Mouse (Mus musculus) limb, embryonic 13.5 days (tissue): ENCODE results near the gene Myh10. TPM values are rescaled to one million over a fixed set of nuclear protein-coding genes. Genes with fewer than 3 reads are reported as not detected.
A peak's percentile ranks its signal among the peaks of the same experiment; 100 is the strongest.
"Not testable (repeated sequence)": the region's sequence is repeated elsewhere in the genome, so short reads cannot be mapped to it uniquely, and the experiment has no call there.

Source experiments
- ATAC-seq: fragments of 200-750 bp; cut with Nextera tagmentation; 2 replicates; pipeline ENCODE4 v1.8.0; 2017; ENCODE audit warnings: low read depth, moderate number of reproducible peaks, moderate TSS enrichment; ENCODE audit not compliant: low FRiP score
- H3K27ac ChIP-seq: fragments of 300-500 bp; sonication (generic); 2 replicates; pipeline ENCODE4 v1.5.1; 2015; ENCODE audit warnings: inconsistent platforms, mild to moderate bottlenecking, moderate library complexity
- H3K27me3 ChIP-seq: fragments of 300-500 bp; sonication (generic); 2 replicates; pipeline ENCODE4 v1.6.1; 2015; ENCODE audit warnings: mild to moderate bottlenecking, inconsistent platforms
- H3K36me3 ChIP-seq: fragments of 300-500 bp; sonication (generic); 2 replicates; pipeline ENCODE4 v1.6.1; 2015; ENCODE audit warnings: inconsistent platforms, mild to moderate bottlenecking, moderate library complexity
- H3K4me1 ChIP-seq: fragments of 300-500 bp; sonication (generic); 2 replicates; pipeline ENCODE4 v1.6.1; 2015; ENCODE audit warnings: inconsistent platforms
- H3K4me2 ChIP-seq: fragments of 300-500 bp; sonication (generic); replicated peaks from 2 replicates; pipeline ENCODE4 v1.6.1; 2015; ENCODE audit warnings: inconsistent platforms, mild to moderate bottlenecking, moderate library complexity
- H3K4me3 ChIP-seq: fragments of 300-500 bp; sonication (generic); 2 replicates; pipeline ENCODE4 v1.5.1; 2015; ENCODE audit warnings: moderate library complexity, mild to moderate bottlenecking, inconsistent platforms
- H3K9ac ChIP-seq: fragments of 300-500 bp; sonication (generic); 2 replicates; pipeline ENCODE4 v1.6.1; 2015; ENCODE audit warnings: mild to moderate bottlenecking, inconsistent platforms
- H3K9me3 ChIP-seq: fragments of 300-500 bp; sonication (generic); 2 replicates; pipeline ENCODE4 v1.6.1; 2016; ENCODE audit warnings: inconsistent platforms
- WGBS: fragments of 180-500 bp; shearing (Covaris S2); methylation state at CpG from one replicate; pipeline ENCODE4 v1.1.7; 2015; 5-methylcytosine and 5-hydroxymethylcytosine counted together
- polyA plus RNA-seq: library from polyadenylated mRNA; unstranded; fragments of >200 nt; fragmentation: Nextera tagmentation; extraction: Ambion mirVana; gene quantifications from 2 replicates; pipeline ENCODE4 v1.2.1, GENCODE M21; 2015

Myh10 gene
- polyA plus RNA-seq, 1 experiment from 2014 or later, result 159 TPM

- no peak for ATAC-seq
- H3K4me2 ChIP-seq, result no peak overlapping the region
- H3K9me3 ChIP-seq, result 0 out of 2 replicates have a peak, but pooled peaks cover 3% of the 10 kb centered on the region
- H3K4me3 ChIP-seq, result no peak overlapping the region
- no peak overlapping the region for H3K9ac ChIP-seq
- WGBS, result 93% methylated on average over 3 of the region's 3 CpGs
- H3K27me3 ChIP-seq, result no peaks in the 10 kb centered on the region
- H3K4me1 ChIP-seq, result peaks cover 53% of the 10 kb centered on the region
- H3K36me3 ChIP-seq, result peaks cover 34% of the 10 kb centered on the region
- H3K27ac ChIP-seq, result no peak overlapping the region
These were observed 37.3 kb downstream of the Myh10 start for GRCm38 (mm10) chr11:68728693-68729092.

- no peak overlapping the region for H3K9ac ChIP-seq
- H3K27ac ChIP-seq, result no peak overlapping the region
- H3K4me3 ChIP-seq, result no peak overlapping the region
- ATAC-seq, result no peak
- H3K4me2 ChIP-seq, result no peak overlapping the region
- 50% methylated on average over 5 of the region's 5 CpGs for WGBS
- H3K27me3 ChIP-seq, result no peaks in the 10 kb centered on the region
- H3K9me3 ChIP-seq, result 0 out of 2 replicates have a peak, but pooled peaks cover 3% of the 10 kb centered on the region
- peaks cover 34% of the 10 kb centered on the region for H3K36me3 ChIP-seq
- H3K4me1 ChIP-seq, result peaks cover 51% of the 10 kb centered on the region
These were observed 39.4 kb downstream of the Myh10 start for GRCm38 (mm10) chr11:68730792-68731191.

GRCm38 (mm10) chr11:68732066-68732465 is 40.7 kb downstream of the Myh10 start:
- H3K4me3 ChIP-seq, result no peak overlapping the region
- 0 out of 2 replicates have a peak, but pooled peaks cover 3% of the 10 kb centered on the region for H3K9me3 ChIP-seq
- no peak overlapping the region for H3K4me2 ChIP-seq
- H3K4me1 ChIP-seq, result peaks cover 39% of the 10 kb centered on the region
- 76% methylated on average over 6 of the region's 6 CpGs for WGBS
- no peak overlapping the region for H3K9ac ChIP-seq
- ATAC-seq, result no peak
- H3K27me3 ChIP-seq, result no peaks in the 10 kb centered on the region
- H3K36me3 ChIP-seq, result peaks cover 37% of the 10 kb centered on the region
- H3K27ac ChIP-seq, result no peak overlapping the region

DNA sequence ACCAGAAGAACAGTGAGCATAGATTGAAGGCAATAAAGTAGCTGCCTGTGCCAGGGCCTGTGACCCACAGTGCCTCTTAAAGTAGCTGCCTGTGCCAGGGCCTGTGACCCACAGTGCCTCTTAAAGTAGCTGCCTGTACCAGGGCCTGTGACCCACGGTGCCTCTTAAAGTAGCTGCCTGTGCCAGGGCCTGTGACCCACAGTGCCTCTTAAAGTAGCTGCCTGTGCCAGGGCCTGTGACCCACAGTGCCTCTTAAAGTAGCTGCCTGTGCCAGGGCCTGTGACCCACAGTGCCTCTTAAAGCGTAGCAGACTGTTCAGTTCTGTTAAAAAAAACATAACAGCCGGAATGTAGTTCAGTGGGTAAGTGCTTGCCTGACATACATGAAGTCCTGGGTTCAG is 42.0 kb downstream of the Myh10 start:
- H3K4me3 ChIP-seq, ATAC-seq, H3K9ac ChIP-seq, H3K9me3 ChIP-seq, H3K4me2 ChIP-seq, H3K27me3 ChIP-seq, H3K27ac ChIP-seq: not testable (repeated sequence)
- peaks cover 38% of the 10 kb centered on the region for H3K36me3 ChIP-seq
- peaks cover 28% of the 10 kb centered on the region for H3K4me1 ChIP-seq
- WGBS, result 92% methylated on average over 3 of the region's 3 CpGs

DNA sequence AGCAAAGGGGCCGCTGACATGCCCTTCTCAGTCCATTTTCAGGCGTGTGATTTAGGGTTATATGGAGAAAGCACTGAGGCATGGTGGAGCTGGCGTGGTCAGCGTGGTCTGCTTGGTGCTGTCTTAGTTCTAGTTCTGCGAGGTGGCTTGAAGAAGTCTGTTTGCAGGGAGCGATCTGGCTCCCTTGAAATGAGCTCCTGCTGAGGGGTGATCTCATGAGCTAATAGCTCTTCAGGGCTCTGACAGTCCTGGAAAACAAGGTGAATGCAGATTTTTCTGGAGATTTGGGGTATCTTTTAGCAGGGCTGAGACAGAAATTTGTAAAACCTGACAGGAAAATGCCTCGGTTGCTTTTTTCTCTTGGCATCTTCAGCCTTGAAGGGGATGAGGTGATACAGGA is 48.1 kb downstream of the Myh10 start:
- Histone ChIP-seq H3K27me3 (no peaks in the 10 kb centered on the region), H3K4me3 (no peak overlapping the region), H3K4me1 (no peaks in the 10 kb centered on the region), H3K36me3 (peaks cover 76% of the 10 kb centered on the region), H3K9me3 (no peaks in the 10 kb centered on the region), H3K4me2 (no peak overlapping the region), H3K27ac (no peak overlapping the region), H3K9ac (no peak overlapping the region)
- ATAC-seq, result no peak
- 90% methylated on average over 7 of the region's 7 CpGs for WGBS

DNA sequence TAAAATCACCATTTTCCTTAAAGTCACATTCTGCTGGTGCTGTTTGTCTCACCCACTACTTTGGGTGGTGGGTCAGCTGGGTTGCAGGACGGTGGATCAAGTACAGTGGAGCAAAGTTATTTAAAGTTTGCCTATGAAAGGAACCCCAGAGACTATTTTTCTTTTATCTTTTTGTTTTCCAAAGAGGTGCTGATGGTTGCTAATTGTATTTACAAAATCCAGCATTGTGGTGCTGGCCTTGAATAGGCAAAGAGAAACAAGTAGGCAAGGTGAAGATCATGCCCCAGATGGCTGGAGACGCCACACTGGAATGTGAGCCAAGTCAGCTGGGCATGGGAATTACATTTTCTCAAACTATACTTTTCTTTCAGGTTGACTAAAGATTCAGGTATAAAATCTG is 51.3 kb downstream of the Myh10 start:
- Histone ChIP-seq H3K36me3 (peaks cover 70% of the 10 kb centered on the region), H3K4me2 (no peak overlapping the region), H3K9ac (no peak overlapping the region), H3K27ac (no peak overlapping the region), H3K4me1 (peaks cover 10% of the 10 kb centered on the region), H3K9me3 (no peaks in the 10 kb centered on the region), H3K4me3 (no peak overlapping the region), H3K27me3 (no peaks in the 10 kb centered on the region)
- WGBS, result 92% methylated on average over 2 of the region's 2 CpGs
- no peak for ATAC-seq

GRCm38 (mm10) chr11:68744150-68744549 is 52.8 kb downstream of the Myh10 start:
- peaks cover 10% of the 10 kb centered on the region for H3K4me1 ChIP-seq
- whole genome bisulfite sequencing, result 62% methylated on average over 3 of the region's 3 CpGs
- H3K4me2 ChIP-seq, result no peak overlapping the region
- no peak overlapping the region for H3K4me3 ChIP-seq
- no peak for ATAC-seq
- H3K36me3 ChIP-seq, result peaks cover 71% of the 10 kb centered on the region
- H3K27me3 ChIP-seq, result no peaks in the 10 kb centered on the region
- no peak overlapping the region for H3K9ac ChIP-seq
- H3K27ac ChIP-seq, result no peak overlapping the region
- no peaks in the 10 kb centered on the region for H3K9me3 ChIP-seq

DNA sequence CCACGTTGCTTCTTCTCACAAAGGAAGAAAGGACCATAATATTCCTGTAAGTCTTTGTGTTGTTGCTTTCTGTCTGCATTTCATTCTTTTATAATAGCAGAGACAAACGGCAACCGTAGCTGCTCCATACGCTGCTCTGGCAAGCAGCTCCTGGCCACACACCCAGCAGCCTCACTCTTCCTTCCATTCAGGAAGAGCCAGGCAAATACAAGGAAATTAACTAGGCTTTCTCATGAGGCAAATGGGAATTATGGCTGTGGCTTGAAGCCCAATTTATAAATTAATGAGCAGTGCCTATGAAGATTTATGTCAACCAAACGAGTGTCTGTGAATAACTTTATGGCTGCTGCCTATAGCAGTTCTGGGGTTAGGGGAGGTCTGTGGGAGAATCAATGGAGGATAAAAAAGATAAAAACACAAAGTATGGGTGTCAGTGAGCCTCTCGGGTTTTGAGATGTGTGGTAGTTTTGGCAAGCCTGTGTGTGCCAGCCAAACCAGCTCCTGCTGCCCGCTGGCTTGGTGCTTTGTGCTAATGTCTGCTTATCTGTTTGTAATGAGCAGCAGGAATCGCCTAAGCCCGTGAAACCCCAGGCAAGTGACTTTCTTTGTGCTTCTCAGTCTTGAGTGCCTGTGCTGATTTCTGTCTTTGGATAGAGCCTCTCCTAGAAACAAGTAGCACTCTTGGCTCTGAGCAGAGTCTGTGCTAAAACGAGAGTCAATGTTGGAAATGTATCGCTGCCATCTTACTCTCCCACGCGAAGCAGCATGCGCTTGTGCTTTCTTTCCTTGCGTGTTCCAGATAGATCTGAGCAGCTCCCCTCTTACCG is 54.2 kb downstream of the Myh10 start:
- Histone ChIP-seq H3K27ac (no peak overlapping the region), H3K4me3 (no peak overlapping the region), H3K9ac (no peak overlapping the region), H3K4me2 (no peak overlapping the region), H3K9me3 (no peaks in the 10 kb centered on the region), H3K27me3 (no peaks in the 10 kb centered on the region), H3K4me1 (peaks cover 13% of the 10 kb centered on the region), H3K36me3 (peaks cover 64% of the 10 kb centered on the region)
- WGBS, result 63% methylated on average over 16 of the region's 16 CpGs
- no peak for ATAC-seq

GRCm38 (mm10) chr11:68748121-68748520 is 56.8 kb downstream of the Myh10 start:
- Histone ChIP-seq H3K27me3 (no peaks in the 10 kb centered on the region), H3K9me3 (no peaks in the 10 kb centered on the region), H3K9ac (no peak overlapping the region), H3K27ac (no peak overlapping the region), H3K4me3 (no peak overlapping the region), H3K4me2 (no peak overlapping the region), H3K4me1 (peaks cover 25% of the 10 kb centered on the region), H3K36me3 (peaks cover 59% of the 10 kb centered on the region)
- no peak for ATAC-seq
- 84% methylated on average over 5 of the region's 5 CpGs for WGBS

DNA sequence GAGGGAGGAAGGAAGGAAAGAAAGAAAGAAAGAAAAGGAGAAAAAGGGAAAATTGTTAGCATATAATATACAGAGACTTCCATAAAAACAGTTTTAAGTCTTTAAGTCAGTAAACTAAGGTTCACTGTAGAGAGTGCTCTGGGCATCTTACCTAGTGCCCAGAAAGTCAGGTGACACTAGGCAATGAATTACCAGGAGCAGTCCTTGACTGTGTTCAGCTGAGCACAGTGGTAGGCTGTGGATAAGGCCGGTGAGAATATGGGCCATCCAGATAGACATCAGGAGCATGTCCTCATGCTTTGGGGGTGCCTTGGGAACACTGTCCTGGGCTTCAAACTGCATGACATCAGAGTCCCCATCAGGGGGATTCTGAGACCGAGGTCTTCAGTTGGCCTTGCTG is 58.8 kb downstream of the Myh10 start:
- no peaks in the 10 kb centered on the region for H3K9me3 ChIP-seq
- H3K4me2 ChIP-seq, result no peak overlapping the region
- H3K27ac ChIP-seq, result no peak overlapping the region
- peaks cover 53% of the 10 kb centered on the region for H3K36me3 ChIP-seq
- WGBS, result 83% methylated on average over 2 of the region's 2 CpGs
- H3K4me3 ChIP-seq, result no peak overlapping the region
- ATAC-seq, result no peak
- H3K27me3 ChIP-seq, result no peaks in the 10 kb centered on the region
- peaks cover 44% of the 10 kb centered on the region for H3K4me1 ChIP-seq
- H3K9ac ChIP-seq, result no peak overlapping the region

DNA sequence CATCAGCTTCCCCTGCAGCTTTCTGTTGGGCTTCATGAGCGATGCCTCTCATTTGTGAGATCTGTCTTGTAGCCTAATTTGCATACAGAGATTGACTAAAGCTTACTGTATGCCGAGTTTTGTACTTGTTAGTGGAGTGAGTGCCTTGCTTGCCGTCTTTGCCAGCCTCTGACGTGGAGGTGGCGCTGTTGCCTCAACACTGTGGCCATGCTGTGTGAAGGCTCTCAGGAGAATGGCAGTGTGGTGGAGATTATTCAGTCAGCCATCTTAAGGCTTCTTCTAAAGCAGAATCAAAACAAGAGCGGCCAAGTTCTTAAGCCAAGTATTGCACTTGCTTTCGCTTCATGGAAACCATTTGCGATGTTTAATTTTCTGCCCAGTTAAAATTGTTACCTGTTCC is 59.6 kb downstream of the Myh10 start:
- no peak for ATAC-seq
- Histone ChIP-seq H3K4me2 (no peak overlapping the region), H3K9ac (no peak overlapping the region), H3K36me3 (peaks cover 45% of the 10 kb centered on the region), H3K27ac (no peak overlapping the region), H3K9me3 (no peaks in the 10 kb centered on the region), H3K4me3 (no peak overlapping the region), H3K27me3 (no peaks in the 10 kb centered on the region), H3K4me1 (peaks cover 40% of the 10 kb centered on the region)
- WGBS, result 83% methylated on average over 8 of the region's 8 CpGs

DNA sequence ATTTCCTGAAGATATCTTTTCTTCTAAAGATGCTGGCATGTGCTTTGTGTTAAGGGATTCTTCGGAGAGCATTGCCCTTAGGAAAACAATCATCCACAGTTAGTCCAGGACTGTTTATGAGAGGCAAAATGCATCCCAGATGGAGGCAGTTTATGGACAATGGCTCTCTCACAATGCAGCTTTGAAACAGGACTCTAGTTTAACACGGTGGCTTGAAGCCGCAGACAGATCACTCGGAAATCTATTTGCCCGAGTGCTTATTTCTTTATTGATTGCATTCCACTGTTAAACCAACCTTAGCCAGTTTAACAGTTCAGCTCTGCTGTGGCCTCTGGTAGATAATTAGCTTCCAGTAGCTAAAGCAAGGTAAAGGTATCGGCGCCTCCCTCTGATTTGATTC is 62.9 kb downstream of the Myh10 start:
- no peak overlapping the region for H3K9ac ChIP-seq
- no peaks in the 10 kb centered on the region for H3K9me3 ChIP-seq
- 19% methylated on average over 7 of the region's 7 CpGs for WGBS
- 0 out of 2 replicates have a peak overlapping the region, but pooled peaks have one; percentile 11 for H3K4me2 ChIP-seq
- peaks cover 56% of the 10 kb centered on the region for H3K4me1 ChIP-seq
- peaks cover 26% of the 10 kb centered on the region for H3K36me3 ChIP-seq
- H3K4me3 ChIP-seq, result no peak overlapping the region
- no peak overlapping the region for H3K27ac ChIP-seq
- peak; percentile 67; the same call in 1 of the 2 replicates for ATAC-seq
- H3K27me3 ChIP-seq, result no peaks in the 10 kb centered on the region
